18 mouse cellular contexts compared by ENCODE assay signal in the genomic region with DNA sequence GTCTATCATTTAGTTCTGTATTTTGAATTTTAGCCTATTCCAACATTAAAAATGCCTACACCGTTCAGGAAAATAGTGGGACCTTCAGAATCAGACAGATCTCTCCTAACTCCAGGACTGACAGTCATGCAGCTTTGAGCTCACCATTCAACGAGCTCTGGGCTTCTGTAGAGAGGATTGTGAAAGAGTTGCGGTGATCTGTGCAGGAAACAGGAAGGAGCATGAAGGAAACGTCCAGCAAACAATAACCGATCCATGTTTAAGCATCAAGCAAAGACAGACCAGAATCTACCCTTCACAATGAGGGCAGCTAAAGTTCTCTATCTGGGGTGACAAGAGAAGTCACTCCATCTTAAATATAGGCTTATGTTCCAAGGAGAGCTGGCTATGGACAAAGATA.
DNase-seq lines count a peak whose midpoint lies in the region; ATAC-seq and TF ChIP-seq lines count a peak whose summit lies in the region.
"Had no signal": no experiment of that assay in that cellular context is flagged by ENCODE, and none has a peak within 500 bp of the region (broad histone marks: within the 10 kb centered on the region; RNA-seq: fewer than 3 reads in every experiment).

No protein-coding gene starts in this region.

- no peaks in the 10 kb centered on the region for H3K27me3 ChIP-seq in liver, embryonic 12.5 days (replicated peaks)
- H3K27me3 ChIP-seq in liver, embryonic 11.5 days (replicated peaks; ENCODE audit: control insufficient read depth, insufficient read depth, low read length): no peaks in the 10 kb centered on the region
- H3K27me3 ChIP-seq in heart, postnatal 0 days (ENCODE audit: control insufficient read depth, insufficient read depth, low read length): no peaks in the 10 kb centered on the region
- H3K27me3 ChIP-seq: embryonic facial prominence, embryonic 12.5 days; forebrain, embryonic 15.5 days; limb, embryonic 13.5 days had no signal

- DNase-seq in heart, adult 11 months: peak; percentile 91
- no peak for DNase-seq in heart, postnatal 36 days
- DNase-seq in liver, embryonic 11.5 days (ENCODE audit: low spot score): no peak
- peak; percentile 96 for DNase-seq in 416B (ENCODE audit: low read depth)
- no peak for DNase-seq in heart, postnatal 0 days (ENCODE audit: low spot score)
- no peak for DNase-seq in cerebellum, adult 18-20 months
- DNase-seq in frontal cortex, postnatal 36 days (ENCODE audit: low spot score in 2 of 2): no peak
- DNase-seq: cerebellum, adult 11 months; gastrocnemius, adult 2 months; kidney, postnatal 10 days; midbrain, embryonic 14.5 days; thymus, adult 2 months had no signal

- H3K4me3 ChIP-seq in liver, embryonic 12.5 days: no peak overlapping the region
- no peak overlapping the region for H3K4me3 ChIP-seq in liver, embryonic 11.5 days (ENCODE audit: low read depth, low read length)
- H3K4me3 ChIP-seq in heart, postnatal 0 days (ENCODE audit: low read depth, low read length): no peak overlapping the region
- H3K4me3 ChIP-seq: embryonic facial prominence, embryonic 12.5 days; forebrain, embryonic 15.5 days; gastrocnemius, adult 2 months; limb, embryonic 13.5 days had no signal

- no peak for ATAC-seq in liver, embryonic 12.5 days
- no peak for ATAC-seq in liver, embryonic 11.5 days (replicated peaks; ENCODE audit: low FRiP score)
- no peak for ATAC-seq in heart, postnatal 0 days (ENCODE audit: insufficient read depth, low read depth)
- ATAC-seq: forebrain, embryonic 15.5 days; hindbrain, embryonic 16.5 days; intestine, postnatal 0 days had no signal

- WGBS in liver, embryonic 12.5 days (ENCODE audit: insufficient replicate concordance): 21% methylated on average over 5 of the region's 5 CpGs
- WGBS in liver, embryonic 11.5 days: 45% methylated on average over 5 of the region's 5 CpGs
- 52% methylated on average over 5 of the region's 5 CpGs for WGBS in heart, postnatal 0 days

- no peak overlapping the region for H3K9ac ChIP-seq in liver, embryonic 12.5 days
- H3K9ac ChIP-seq in liver, embryonic 11.5 days (ENCODE audit: low read depth, low read length): no peak overlapping the region
- H3K9ac ChIP-seq in heart, postnatal 0 days (replicated peaks; ENCODE audit: low read depth, low read length): no peak overlapping the region
- H3K9ac ChIP-seq: embryonic facial prominence, embryonic 12.5 days; forebrain, embryonic 15.5 days; limb, embryonic 13.5 days had no signal

- no peak for TF ChIP-seq CTCF in heart, postnatal 0 days (IDR thresholded peaks at IDR 0.05; ENCODE audit: low read depth)

- intact Hi-C loops in heart, postnatal 36 days (cut with DNase I): loop anchor here (10.0 kb wide), 1 partner anchor 205 kb away; no protein-coding TSS in a partner anchor

- H3K4me2 ChIP-seq in liver, embryonic 12.5 days: 0 out of 2 replicates have a peak overlapping the region, but pooled peaks have one; percentile 10
- H3K4me2 ChIP-seq in liver, embryonic 11.5 days: no peak overlapping the region
- H3K4me2 ChIP-seq in heart, postnatal 0 days (ENCODE audit: low read depth, low read length): no peak overlapping the region
- H3K4me2 ChIP-seq: embryonic facial prominence, embryonic 12.5 days; forebrain, embryonic 15.5 days; limb, embryonic 13.5 days had no signal

- H3K4me1 ChIP-seq in liver, embryonic 12.5 days: peaks cover 6% of the 10 kb centered on the region; the same call in 1 of the 2 replicates
- H3K4me1 ChIP-seq in liver, embryonic 11.5 days (replicated peaks; ENCODE audit: control insufficient read depth, insufficient read depth, low read length): no peaks in the 10 kb centered on the region
- no peaks in the 10 kb centered on the region for H3K4me1 ChIP-seq in heart, postnatal 0 days (ENCODE audit: control insufficient read depth, insufficient read depth)
- H3K4me1 ChIP-seq: embryonic facial prominence, embryonic 12.5 days; forebrain, embryonic 15.5 days; limb, embryonic 13.5 days had no signal

- H3K9me3 ChIP-seq in liver, embryonic 12.5 days (replicated peaks): no peaks in the 10 kb centered on the region
- no peaks in the 10 kb centered on the region for H3K9me3 ChIP-seq in liver, embryonic 11.5 days (ENCODE audit: control insufficient read depth, low read length)
- H3K9me3 ChIP-seq in heart, postnatal 0 days (replicated peaks; ENCODE audit: control insufficient read depth, low read length): no peaks in the 10 kb centered on the region
- H3K9me3 ChIP-seq: embryonic facial prominence, embryonic 12.5 days; forebrain, embryonic 15.5 days; limb, embryonic 13.5 days had no signal

- TF ChIP-seq EP300 in heart, postnatal 0 days (IDR thresholded peaks at IDR 0.05; ENCODE audit: low read depth): no peak

- H3K36me3 ChIP-seq in liver, embryonic 12.5 days: no peaks in the 10 kb centered on the region
- no peaks in the 10 kb centered on the region for H3K36me3 ChIP-seq in liver, embryonic 11.5 days (ENCODE audit: control insufficient read depth, insufficient read depth, low read length)
- H3K36me3 ChIP-seq in heart, postnatal 0 days (replicated peaks; ENCODE audit: control insufficient read depth, insufficient read depth, low read length): no peaks in the 10 kb centered on the region
- H3K36me3 ChIP-seq: embryonic facial prominence, embryonic 12.5 days; forebrain, embryonic 15.5 days; limb, embryonic 13.5 days had no signal

- no peak overlapping the region for H3K27ac ChIP-seq in liver, embryonic 12.5 days
- H3K27ac ChIP-seq in liver, embryonic 11.5 days (ENCODE audit: low read depth, low read length): no peak overlapping the region
- peak overlapping the region; percentile 34; the same call in 1 of the 2 replicates for H3K27ac ChIP-seq in heart, postnatal 0 days (ENCODE audit: low read depth)
- H3K27ac ChIP-seq: embryonic facial prominence, embryonic 12.5 days; forebrain, embryonic 15.5 days; gastrocnemius, adult 2 months; limb, embryonic 13.5 days had no signal

Comparison
In these comparisons a context has a peak if more than half of its experiments do, and no peak if none do; other contexts are left out.
1. DNase-seq: peak in heart, adult 11 months (single experiment) and 416B (single experiment); none in heart, postnatal 36 days (0 of 2), liver, embryonic 11.5 days (single experiment), heart, postnatal 0 days (single experiment), cerebellum, adult 18-20 months (0 of 2) and frontal cortex, postnatal 36 days (0 of 2).